Mouse (Mus musculus) embryonic fibroblast, embryonic 13.5 days (primary cell): ENCODE measurements around the gene Itpr1.

Experiments
- CTCF ChIP-seq: IDR thresholded peaks from 2 replicates; pipeline ENCODE4 v1.5.1; 2011; ENCODE audit warnings: mild to moderate bottlenecking, control low read depth, low read length, moderate library complexity, borderline replicate concordance; ENCODE audit not compliant: insufficient read depth
- POLR2A ChIP-seq: IDR thresholded peaks from 2 replicates; pipeline ENCODE4 v1.6.1; 2011; ENCODE audit warnings: low read depth, mild to moderate bottlenecking, control low read depth, low read length, moderate library complexity

GRCm38 (mm10) chr6:108254132-108255064 is 41.5 kb downstream of the Itpr1 start:
- TF ChIP-seq CTCF: no peak
- TF ChIP-seq POLR2A: no peak
